Mouse (Mus musculus): ENCODE measurements at regions not wholly inside any gene's neighbourhood (a gene's known extent, or its start where the extent isn't known, plus 50 kb on each side); places are given as distances from the start of the nearest gene placed in this dataset.
"Not testable (repeated sequence)": the region's sequence is repeated elsewhere in the genome, so short reads cannot be mapped to it uniquely, and the experiment has no call there.

DNA sequence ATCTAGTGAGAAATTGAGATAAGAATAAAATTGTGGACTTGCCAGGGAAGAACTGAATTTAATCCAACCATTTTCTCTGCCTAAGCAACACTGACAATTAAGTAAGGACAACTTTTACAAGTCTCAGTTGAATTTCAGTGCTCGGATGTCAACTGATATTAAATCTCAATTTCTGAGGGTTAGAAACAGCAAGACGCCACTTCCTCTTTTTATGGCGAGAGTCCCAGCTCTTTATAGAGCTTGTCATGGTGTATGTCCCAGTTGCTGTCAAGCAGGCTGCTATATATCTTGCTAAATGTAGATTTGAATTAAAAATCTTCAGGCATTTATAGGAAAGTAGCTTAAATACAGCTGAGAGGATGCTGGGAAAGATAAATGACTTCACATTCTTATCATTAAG is 697.8 kb upstream of the Got2 start:
- no peak for DNase-seq (ENCODE audit: low spot score)

DNA sequence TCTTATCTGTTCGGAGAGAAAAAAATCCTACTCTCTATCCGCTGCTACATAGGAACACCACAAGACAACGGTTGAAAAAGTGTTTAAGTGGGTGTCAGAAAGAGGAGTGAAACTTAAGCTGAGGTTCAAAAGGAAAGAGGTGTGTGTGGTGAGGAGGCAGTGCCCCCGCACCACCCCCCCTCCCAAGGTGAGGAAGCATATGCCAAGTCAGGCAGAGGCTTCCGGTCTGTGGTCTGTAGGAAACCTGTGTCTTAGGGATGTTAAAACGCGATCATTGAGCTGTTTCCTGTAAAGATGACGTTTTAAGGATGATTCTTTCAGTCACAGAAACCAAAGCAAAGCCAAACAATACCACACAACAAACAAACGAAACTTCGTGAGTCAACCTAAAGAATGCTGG is 664.2 kb upstream of the Got2 start:
- DNase-seq (ENCODE audit: low spot score) = no peak

DNA sequence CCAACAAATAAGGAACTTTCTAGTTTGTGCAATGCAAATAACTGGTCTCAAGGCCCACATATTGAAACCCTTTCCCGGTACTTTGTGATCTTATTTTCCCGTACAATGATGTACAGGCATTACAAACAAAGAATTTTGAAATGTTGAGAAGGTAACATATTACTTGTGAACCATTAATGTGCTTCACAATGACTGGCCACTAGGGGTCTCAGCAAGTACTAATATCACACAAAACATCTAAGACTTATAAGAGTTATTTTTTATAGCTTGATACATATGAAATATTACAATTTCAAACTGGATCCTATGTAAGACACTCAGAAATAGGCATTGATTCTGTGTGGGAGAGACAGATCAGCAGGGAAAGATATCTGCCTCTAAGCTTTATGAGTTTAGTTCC is 662.1 kb upstream of the Got2 start:
- no peak for DNase-seq (ENCODE audit: low spot score)

DNA sequence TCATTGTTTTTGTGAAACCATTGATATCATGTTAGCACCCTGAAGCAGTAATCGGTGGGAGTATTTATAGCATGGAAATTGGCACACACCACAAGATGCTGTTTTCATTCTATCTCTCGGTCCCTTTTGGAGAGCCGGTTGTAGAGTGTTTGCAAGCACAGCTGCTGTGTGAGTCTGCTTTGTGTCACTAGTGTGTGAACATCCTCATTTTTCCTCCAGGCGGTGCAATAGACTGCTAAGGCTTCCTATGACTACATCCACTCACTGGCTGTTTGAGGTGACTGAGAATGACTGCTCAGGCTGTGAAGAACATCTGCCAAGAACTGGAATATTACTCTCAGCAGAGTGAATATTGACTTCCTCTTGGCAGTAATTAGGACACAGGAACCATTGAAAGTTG is 660.3 kb upstream of the Got2 start:
- DNase-seq (ENCODE audit: low spot score) = no peak

DNA sequence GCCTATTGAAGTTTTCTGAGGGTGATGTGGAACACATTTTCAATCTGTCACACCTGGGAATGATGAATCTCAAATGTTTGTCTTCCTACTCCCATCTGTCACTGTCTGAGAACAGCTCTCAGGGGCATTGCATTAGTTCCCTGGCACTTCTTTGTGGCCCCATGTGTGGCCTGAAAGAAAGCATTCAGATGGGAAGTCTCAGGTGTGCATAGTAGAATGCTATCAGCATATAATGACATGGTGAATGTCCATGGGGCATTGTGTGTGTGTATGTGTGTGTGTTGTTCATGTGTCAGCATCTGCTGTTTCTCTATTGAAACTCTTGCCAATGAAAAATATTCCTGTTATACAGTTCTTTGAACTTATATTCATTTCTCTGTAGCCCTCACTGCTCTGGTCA is 659.8 kb upstream of the Got2 start:
- DNase-seq (ENCODE audit: low spot score) = no peak

DNA sequence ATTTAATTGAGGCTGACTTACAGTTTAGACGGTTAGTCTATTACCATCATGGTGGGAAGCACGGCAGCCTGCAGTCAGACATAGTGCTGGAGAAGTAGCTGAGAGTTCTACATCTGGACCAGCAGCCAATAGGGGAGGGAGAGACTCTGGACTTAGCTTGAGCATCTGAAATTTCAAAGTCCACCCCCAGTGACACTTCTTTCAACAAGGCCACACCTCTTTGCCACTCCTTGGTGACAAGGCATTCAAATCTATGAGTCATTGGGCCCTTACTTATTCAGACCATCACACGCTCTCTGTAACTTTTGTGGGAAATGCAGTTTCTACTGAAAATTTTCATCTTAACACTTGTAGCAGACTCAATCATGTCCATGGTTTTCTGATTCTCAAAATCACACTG is 653.9 kb upstream of the Got2 start:
- DNase-seq (ENCODE audit: low spot score) = no peak

DNA sequence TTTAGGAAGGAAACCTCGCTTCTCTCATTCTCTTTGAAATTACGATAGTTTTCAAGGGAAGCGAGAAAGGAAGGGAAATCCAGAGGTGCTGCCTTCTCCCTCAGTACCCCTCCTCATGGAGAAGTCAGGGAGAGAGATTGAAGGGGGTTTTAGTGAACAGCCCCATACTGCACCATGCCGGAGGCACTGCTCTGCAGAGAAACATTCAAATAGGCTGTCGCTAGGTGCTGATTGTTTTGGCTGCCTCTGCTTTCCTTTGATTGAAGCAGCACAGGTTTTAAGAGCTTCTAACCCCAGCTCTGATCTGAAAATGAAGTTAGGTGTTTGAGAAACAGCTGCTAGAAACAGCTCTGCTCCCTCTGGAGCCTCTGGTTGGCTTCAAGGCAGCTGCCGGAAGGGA is 610.5 kb upstream of the Got2 start:
- DNase-seq (ENCODE audit: low spot score) = no peak

DNA sequence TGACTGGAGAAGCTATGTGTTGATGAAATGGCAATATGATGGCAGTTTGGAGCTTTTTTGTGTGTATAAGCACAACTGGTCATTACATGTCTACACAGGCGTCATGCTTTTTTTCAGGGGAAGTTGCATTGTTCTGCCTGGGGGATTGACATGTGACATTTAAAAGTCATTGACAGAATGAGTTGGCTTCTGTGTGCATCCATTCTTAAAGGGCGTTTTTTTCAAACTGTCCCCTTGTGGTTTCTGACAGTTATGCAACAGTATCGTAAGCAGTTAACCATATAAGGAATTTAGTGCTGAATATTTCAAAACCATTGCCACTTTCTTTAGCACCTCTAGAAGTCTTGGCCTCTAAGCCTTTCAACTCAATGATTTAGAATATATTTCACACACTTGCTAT is 607.1 kb upstream of the Got2 start:
- no peak for DNase-seq (ENCODE audit: low spot score)

DNA sequence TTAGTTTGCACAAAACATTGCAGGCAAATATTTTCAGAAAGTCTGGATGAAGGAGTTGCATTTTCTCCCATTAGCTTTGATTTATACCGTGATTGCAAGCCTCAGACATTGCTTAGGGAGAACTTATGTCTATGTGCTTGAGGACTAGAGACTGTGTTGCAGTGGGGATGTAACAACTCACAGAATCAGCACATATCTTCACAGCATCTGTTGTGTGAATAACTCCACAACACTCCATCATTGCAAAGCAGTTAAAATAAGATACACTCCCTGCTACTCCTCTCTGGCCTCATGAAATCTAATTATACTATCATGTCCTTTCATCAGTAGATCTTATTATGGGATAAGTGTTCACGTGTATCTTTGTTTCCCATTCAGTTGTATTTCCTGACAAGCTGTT is 601.5 kb upstream of the Got2 start:
- no peak for DNase-seq (ENCODE audit: low spot score)

DNA sequence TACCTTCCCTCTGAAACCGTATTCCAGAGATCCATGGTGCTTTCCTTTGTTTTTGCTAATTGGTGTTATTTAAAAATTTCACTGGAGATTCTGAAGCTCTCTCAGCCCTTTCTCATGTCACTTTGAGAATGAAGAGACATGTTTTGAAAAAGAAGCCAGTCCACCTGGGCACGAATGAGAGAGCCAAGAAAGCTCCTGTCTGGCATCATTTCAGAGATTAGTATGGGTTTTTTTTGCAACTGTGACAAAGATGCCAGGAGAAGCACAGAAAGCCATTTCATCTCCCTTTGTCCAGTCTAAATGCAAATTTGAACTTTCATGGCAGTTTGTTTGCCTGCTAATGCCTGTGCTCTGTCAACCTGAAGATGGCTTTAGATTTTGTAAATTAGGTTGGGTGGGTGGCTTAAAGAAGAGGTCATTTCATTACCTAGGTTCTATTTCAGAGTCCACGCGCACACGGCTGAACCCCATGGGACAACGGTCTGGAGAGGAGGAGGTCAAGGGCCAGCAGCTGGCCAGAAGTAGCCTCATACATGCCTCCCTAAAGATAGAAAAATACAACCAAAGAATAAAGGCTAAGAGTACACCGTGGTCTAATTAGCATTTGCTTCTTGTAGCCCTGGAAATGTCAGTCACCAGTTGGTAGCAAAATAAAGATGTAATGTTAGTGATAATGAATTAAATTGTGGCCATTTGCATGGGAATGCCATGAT is 600.5 kb upstream of the Got2 start:
- DNase-seq (ENCODE audit: low spot score) = no peak

DNA sequence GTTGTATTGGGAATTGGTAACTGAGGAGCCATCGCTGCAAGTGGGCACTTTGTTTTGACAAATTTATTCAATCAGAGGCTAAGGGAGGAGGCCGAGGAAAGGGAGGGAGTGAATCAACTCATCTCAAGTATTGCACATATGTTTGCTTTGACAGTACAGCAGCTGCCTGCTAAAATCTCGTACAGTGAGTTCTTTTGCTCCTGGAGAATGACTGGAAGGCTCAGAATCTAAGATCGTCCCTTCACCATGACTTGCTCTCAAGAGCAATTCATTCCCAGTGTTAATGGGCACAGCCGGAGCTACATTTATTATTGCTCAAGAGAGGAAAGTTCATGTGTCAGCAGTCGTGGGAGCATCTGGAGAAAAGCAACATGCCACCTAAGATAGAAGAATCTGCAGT is 567.6 kb upstream of the Got2 start:
- no peak for DNase-seq (ENCODE audit: low spot score)

DNA sequence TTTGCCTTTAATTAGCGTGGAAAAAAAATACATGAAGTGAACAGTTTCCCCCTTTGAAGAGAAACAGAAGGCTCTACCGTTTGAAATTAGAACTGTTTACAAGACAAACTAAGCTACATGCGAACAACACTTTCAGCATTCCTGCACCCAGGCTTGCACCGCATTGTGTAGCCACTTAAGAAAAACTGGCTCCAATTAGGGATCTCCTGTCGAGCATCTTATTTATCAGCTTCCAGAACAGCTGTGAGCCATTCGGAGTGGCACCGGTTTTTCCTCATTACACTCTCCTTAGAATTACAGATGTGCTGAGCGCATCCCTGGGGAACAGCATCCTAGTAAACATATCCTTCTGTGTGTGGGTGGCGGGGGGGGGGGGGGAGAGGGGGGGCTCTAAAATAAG is 567.0 kb upstream of the Got2 start:
- no peak for DNase-seq (ENCODE audit: low spot score)

DNA sequence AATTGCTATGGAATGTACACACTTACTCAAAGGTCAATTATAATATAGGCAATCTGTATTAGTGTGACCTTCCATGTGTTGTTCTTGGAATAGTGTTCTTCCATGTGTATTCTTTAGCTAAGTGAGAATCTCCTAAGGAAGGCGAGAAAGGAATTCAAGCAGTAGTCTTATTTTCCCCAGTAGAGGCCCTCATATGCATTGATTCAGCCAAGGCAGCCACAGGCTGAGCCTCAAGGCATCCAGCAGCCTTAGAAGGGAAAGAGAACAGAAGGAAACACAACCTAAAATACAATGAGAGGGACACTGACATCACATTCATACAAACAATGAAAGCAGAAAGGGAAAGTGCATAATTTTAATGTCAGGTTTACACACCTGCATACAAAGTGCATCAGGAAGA is 541.4 kb upstream of the Got2 start:
- DNase-seq (ENCODE audit: low spot score) = no peak

DNA sequence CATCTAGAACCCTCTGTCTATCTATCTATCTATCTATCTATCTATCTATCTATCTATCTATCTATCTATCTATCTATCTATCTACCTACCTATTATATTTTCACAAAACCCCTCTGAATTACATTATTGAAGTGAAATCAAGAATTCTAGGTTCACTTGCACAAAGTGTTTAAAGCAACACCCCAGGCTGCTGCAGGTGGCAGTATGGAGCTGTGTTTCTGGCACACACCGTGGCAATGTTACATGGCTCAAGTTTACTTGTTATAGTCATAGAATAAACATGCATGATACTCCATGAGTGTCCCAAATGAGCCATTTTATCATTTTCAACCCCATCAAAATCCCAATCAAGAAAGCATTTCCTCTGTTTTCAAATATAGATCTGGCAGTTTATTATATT is 538.6 kb upstream of the Got2 start:
- DNase-seq (ENCODE audit: low spot score) = peak; percentile 40

DNA sequence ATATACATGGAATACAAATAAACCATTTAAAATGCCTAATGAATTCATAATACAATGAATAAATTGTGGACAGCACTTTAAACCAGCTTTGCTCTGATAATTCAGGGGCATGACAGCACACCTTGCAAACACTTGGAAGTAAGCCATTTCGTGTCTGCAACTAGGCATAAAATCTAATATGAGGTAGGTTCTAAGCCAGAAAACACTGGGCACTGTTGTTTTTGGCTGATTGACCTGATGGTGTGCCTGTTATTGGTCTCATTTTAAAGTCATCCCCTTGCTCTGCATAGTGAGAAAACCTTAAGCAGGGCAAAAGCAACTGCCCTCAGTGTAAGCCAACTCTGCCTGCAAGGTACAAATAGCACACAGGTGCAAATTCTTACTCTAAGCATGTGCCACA is 521.3 kb upstream of the Got2 start:
- no peak for DNase-seq (ENCODE audit: low spot score)

DNA sequence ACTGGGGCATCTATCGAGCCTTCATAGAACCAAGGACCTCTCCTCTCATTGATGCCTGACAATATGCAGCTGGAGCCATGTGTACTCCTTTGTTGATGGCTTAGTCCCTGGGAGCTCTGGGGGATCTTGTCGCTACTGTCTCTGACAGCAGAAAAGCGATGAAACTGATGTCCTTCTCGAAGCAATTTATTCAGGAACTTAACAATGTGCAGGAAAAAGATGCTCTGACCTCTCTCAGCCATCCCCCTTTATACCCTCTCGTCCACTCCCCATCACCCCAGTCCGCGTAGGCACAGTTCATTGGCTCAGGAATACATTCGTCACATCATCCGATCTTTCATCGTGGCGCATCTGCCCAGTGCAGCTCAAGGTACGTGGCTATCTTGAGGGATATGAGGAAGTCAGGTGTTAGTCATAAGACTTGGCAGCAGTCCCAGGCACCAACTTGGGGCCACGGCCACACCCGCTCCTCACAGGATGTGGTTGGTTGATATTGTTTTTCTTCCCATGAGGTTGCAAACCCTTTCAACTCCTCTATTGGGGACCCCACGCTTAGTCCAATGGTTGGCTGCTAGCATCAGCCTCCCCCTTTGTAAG is 516.3 kb upstream of the Got2 start:
- DNase-seq (ENCODE audit: low spot score) = no peak

DNA sequence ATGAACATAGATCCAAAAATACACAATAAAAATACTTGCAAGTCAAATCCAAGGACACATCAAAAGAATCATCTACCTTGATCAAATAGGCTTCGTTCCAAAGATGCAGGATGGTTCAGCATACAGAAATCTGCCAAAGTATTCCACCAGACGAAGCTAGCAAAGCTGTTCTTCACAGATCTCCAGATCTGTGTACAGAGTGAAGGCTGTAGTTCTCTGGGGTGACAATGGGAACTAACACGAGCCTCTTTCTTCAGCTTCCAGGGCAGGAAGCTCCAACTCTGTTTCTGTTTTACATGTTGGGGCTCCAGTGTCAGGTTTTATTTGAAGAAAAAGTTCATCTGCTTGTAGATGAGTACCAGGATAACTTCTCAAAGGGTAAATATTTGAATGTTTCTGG is 515.3 kb upstream of the Got2 start:
- no peak for DNase-seq (ENCODE audit: low spot score)

DNA sequence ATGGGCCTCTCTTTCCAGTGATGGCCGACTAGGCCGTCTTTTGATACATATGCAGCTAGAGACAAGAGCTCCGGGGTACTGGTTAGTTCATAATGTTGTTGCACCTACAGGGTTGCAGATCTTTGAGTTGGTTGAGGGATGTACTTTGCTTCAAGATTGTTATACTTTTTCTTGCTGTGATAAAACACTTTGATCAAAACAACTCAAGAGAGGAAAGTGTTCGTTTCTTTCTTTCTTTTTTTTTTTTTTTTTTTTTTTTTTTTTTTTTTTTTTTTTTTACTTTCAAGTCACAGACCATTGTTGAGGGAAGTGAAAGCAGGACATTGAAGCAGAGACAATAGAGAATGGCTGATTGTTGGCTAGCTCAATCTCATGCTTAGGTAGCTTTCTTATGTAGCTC is 511.0 kb upstream of the Got2 start:
- not testable (repeated sequence) for DNase-seq (ENCODE audit: low spot score)

DNA sequence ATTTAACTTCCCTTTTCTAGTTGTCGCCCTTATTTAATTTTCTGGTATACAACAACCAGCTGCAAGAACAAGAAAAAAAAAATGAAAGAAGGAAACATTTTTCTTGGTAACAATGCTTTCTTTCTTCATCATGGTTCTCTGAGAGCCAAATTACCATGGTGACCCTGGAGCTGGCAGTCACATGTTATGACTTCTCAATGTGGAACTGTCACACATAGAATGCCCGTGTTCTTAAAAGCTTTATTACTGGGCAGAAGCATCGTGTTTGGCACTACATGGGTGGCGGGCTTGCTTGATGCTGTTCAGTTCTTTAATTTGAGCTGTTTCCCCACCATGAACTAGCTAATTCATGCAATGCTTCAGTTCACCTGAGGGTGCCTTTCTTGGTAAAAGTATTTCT is 504.7 kb upstream of the Got2 start:
- DNase-seq (ENCODE audit: low spot score) = no peak

DNA sequence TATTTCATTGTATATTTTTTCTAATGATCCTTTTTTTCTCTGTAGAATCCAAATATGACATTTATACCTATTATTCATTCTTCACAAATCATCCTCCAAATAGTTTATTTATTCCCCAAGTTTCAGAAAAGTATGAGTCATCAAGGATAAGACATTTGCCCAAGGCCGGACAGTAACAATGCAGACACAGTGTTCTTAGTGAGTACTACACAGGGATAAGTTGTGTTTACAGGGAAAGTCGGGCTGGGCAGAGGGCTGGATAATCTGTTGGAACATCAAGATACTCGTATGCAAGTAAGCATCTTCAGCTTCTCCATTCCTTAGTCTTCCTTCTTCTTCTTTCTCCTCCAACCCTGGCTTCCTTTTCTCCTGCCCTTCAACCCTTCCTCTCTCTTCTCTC is 500.9 kb upstream of the Got2 start:
- no peak for DNase-seq (ENCODE audit: low spot score)

DNA sequence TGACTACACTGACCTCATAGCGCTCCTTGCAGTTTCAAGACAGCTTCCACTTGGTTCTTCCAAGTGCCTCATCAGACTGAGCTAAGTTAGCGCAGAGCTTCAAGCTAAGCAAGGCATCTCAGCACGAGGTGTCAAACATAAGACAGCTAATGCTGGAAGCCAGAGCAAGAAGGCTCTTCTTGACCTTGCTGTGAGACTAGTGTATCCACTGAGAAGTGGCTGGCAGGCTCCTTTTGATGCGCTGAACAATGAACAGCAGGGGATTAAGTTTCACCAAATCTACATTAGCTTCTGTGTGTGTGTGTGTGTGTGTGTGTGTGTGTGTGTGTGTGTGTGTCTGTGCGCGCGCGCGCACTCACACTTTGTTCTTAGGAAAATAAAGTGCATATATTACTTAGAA is 482.2 kb upstream of the Got2 start:
- DNase-seq (ENCODE audit: low spot score) = no peak

DNA sequence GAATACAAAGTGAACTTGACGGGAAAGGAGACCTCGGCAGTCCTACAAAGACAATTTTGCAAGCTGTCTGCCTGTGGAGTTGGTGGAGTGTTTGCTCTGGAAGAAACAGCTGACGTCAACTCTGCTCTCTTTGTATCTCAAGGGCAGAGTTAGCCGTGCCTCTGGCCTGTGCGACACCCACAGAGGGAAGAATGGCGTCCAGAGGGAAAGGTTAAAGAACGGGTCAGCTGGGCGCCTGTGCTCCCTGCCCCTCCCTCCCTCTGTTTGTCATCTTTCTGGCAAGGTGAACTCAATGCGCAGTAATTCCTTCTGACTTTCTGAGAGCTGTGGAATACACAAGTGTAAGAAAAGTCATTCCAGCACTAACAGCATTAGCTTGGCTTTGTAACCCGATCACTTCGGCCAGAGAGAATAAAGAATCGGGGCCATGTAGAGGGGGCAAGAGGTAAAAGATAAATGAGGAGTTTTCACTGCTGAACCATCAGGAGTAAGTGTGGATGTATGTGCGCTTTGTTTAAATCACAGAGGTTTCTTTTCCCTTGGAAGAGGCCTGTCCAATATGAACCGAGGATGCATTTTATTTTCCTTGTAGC is 474.6 kb upstream of the Got2 start:
- no peak for DNase-seq (ENCODE audit: low spot score)

DNA sequence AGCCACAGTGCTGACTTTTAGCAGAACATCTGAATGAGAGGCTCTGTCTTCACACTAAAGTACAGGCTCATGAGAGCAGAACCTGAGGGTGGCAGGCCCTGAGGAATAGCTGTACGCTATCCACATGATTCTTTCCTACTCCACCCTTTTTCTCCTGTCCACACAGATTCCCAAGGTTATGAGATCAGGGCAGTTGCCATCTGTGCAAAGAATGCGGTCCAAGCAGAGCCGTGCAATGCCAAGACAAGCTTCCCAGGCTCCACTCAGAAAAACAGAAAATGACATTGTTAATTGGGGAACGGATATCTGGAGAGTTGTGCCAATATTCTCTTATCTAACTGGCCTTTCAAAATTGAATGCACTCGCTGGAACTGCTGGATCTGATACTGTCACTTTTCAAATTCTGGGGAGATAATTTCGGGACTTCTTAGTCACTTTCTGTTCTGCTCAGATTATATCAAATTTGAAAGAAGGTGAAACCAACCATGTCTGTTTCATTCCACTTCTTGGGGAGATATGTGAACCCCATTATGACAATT is 462.3 kb upstream of the Got2 start:
- DNase-seq (ENCODE audit: low spot score) = no peak

DNA sequence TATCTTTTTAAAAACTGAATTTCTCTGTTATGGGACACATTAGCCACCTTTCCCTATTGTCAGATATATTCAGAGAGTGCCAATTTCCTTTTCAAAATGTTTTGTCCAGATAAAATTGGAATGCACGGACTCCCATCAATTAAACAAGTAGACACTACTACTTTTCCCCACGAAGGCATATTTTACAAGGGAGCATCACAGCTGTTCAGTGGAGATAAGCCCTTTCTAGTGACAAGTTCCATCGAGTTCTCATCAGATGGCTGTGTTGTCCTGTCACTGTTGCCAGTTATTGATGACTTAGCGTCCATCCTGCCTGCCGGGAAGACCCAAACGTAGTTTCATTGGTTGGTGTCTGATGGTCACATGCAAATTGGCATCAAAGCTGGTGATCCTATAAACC is 461.2 kb upstream of the Got2 start:
- DNase-seq (ENCODE audit: low spot score) = no peak
